ENCODE assay signal across 13 mouse cellular contexts in the genomic region with DNA sequence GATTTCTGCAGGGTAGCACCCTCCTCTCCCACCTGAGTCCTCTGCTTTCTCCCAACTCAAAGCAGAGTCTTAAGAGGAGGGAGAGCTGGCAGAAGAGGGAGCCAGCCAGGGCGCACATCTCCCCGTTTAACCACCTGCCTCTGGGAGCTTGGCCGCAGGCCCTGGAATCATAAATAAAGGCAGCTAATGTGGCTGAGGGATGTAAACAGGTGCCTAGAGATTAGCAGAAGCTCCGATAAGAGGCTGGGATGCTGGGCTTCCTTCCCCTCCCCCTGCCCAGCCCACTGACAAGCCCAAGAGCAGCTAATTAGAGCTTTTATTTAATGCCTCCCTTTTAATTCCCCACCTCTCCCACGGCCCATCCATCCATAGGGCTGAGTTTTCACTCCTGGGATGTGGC. TPM values are rescaled to one million over a fixed set of nuclear protein-coding genes. Genes with fewer than 3 reads are reported as not detected.
DNase-seq lines count a peak whose midpoint lies in the region; ATAC-seq and TF ChIP-seq lines count a peak whose summit lies in the region.
"Had no signal": no experiment of that assay in that cellular context is flagged by ENCODE, and none has a peak within 500 bp of the region (broad histone marks: within the 10 kb centered on the region; RNA-seq: fewer than 3 reads in every experiment).

No protein-coding gene starts in this region.

- H3K4me3 ChIP-seq in midbrain, embryonic 10.5 days: no peak overlapping the region
- no peak overlapping the region for H3K4me3 ChIP-seq in midbrain, embryonic 11.5 days (ENCODE audit: low read depth, low read length)
- H3K4me3 ChIP-seq in forebrain, embryonic 13.5 days: no peak overlapping the region
- H3K4me3 ChIP-seq in intestine, postnatal 0 days (ENCODE audit: low read depth, low read length): no peak overlapping the region
- H3K4me3 ChIP-seq in stomach, embryonic 16.5 days (replicated peaks; ENCODE audit: low read length): no peak overlapping the region

- DNase-seq in midbrain, embryonic 10.5 days (ENCODE audit: low spot score): no peak
- no peak for DNase-seq in midbrain, embryonic 11.5 days (ENCODE audit: low spot score, missing footprints)
- DNase-seq in frontal cortex, postnatal 10 days (ENCODE audit: low spot score in 2 of 2): no peak
- no peak for DNase-seq in left cerebral cortex, adult 9 months (ENCODE audit: low spot score in 2 of 2)
- DNase-seq: adrenal gland, adult 8-10 months; cerebellum, adult 11-12 months; heart, postnatal 36 days; liver; thymus, postnatal 4 days had no signal

- H3K27ac ChIP-seq in midbrain, embryonic 10.5 days (replicated peaks): 0 out of 2 replicates have a peak overlapping the region, but pooled peaks have one; percentile 2
- H3K27ac ChIP-seq in midbrain, embryonic 11.5 days (ENCODE audit: low read depth, low read length): no peak overlapping the region
- H3K27ac ChIP-seq in forebrain, embryonic 13.5 days: peak overlapping the region; percentile 76
- no peak overlapping the region; the same call in 1 of the 2 replicates for H3K27ac ChIP-seq in intestine, postnatal 0 days (ENCODE audit: low read depth, low read length)
- H3K27ac ChIP-seq in stomach, embryonic 16.5 days (ENCODE audit: low read length): no peak overlapping the region

- 39% methylated on average over 5 of the region's 5 CpGs for WGBS in midbrain, embryonic 10.5 days
- WGBS in midbrain, embryonic 11.5 days: 40% methylated on average over 5 of the region's 5 CpGs
- WGBS in forebrain, embryonic 13.5 days: 15% methylated on average over 5 of the region's 5 CpGs
- 30% methylated on average over 5 of the region's 5 CpGs for WGBS in intestine, postnatal 0 days
- WGBS in stomach, embryonic 16.5 days: 29% methylated on average over 5 of the region's 5 CpGs

- no peak overlapping the region for H3K4me2 ChIP-seq in midbrain, embryonic 11.5 days
- H3K4me2 ChIP-seq in forebrain, embryonic 13.5 days: peak overlapping the region; percentile 18
- H3K4me2 ChIP-seq in intestine, postnatal 0 days (replicated peaks; ENCODE audit: low read depth): no peak overlapping the region
- no peak overlapping the region for H3K4me2 ChIP-seq in stomach, embryonic 16.5 days (ENCODE audit: low read depth, low read length)

- H3K9me3 ChIP-seq in midbrain, embryonic 10.5 days (replicated peaks): no peaks in the 10 kb centered on the region
- no peaks in the 10 kb centered on the region for H3K9me3 ChIP-seq in midbrain, embryonic 11.5 days (ENCODE audit: control insufficient read depth, low read length)
- H3K9me3 ChIP-seq in forebrain, embryonic 13.5 days (replicated peaks): no peaks in the 10 kb centered on the region
- H3K9me3 ChIP-seq in intestine, postnatal 0 days (ENCODE audit: control insufficient read depth): no peaks in the 10 kb centered on the region
- no peaks in the 10 kb centered on the region for H3K9me3 ChIP-seq in stomach, embryonic 16.5 days (replicated peaks; ENCODE audit: control insufficient read depth, low read length)

- H3K9ac ChIP-seq in midbrain, embryonic 11.5 days (ENCODE audit: low read length): no peak overlapping the region
- peak overlapping the region; percentile 48 for H3K9ac ChIP-seq in forebrain, embryonic 13.5 days
- no peak overlapping the region for H3K9ac ChIP-seq in intestine, postnatal 0 days (ENCODE audit: low read depth, low read length)
- no peak overlapping the region for H3K9ac ChIP-seq in stomach, embryonic 16.5 days (ENCODE audit: low read length)

- no peak for ATAC-seq in midbrain, embryonic 11.5 days (ENCODE audit: low FRiP score)
- ATAC-seq in forebrain, embryonic 13.5 days: no peak
- ATAC-seq in intestine, postnatal 0 days: 0 out of 2 replicates have a peak, but pooled peaks have one; percentile 3
- peak; percentile 54 for ATAC-seq in stomach, embryonic 16.5 days (ENCODE audit: insufficient read depth, low FRiP score)
- ATAC-seq: CD4-positive, CD25-positive, alpha-beta regulatory T cell, adult 4 months had no signal

- peaks cover 95% of the 10 kb centered on the region for H3K36me3 ChIP-seq in midbrain, embryonic 10.5 days
- peaks cover 7% of the 10 kb centered on the region for H3K36me3 ChIP-seq in midbrain, embryonic 11.5 days (ENCODE audit: control insufficient read depth, insufficient read depth, low read length)
- H3K36me3 ChIP-seq in forebrain, embryonic 13.5 days (ENCODE audit: poor library complexity, severe bottlenecking): peaks cover 73% of the 10 kb centered on the region
- peaks cover 92% of the 10 kb centered on the region for H3K36me3 ChIP-seq in intestine, postnatal 0 days (ENCODE audit: control insufficient read depth, insufficient read depth)
- peaks cover 10% of the 10 kb centered on the region; the same call in 1 of the 2 replicates for H3K36me3 ChIP-seq in stomach, embryonic 16.5 days (ENCODE audit: control insufficient read depth, insufficient read depth, low read length)

- H3K27me3 ChIP-seq in midbrain, embryonic 10.5 days (ENCODE audit: low read depth, poor library complexity, severe bottlenecking): peaks cover 59% of the 10 kb centered on the region
- H3K27me3 ChIP-seq in midbrain, embryonic 11.5 days (ENCODE audit: control insufficient read depth, insufficient read depth, low read length): no peaks in the 10 kb centered on the region
- 0 out of 2 replicates have a peak, but pooled peaks cover 5% of the 10 kb centered on the region for H3K27me3 ChIP-seq in forebrain, embryonic 13.5 days
- H3K27me3 ChIP-seq in intestine, postnatal 0 days (replicated peaks; ENCODE audit: control insufficient read depth, insufficient read depth, low read length): no peaks in the 10 kb centered on the region
- H3K27me3 ChIP-seq in stomach, embryonic 16.5 days (ENCODE audit: control insufficient read depth, insufficient read depth, low read length): no peaks in the 10 kb centered on the region

- no peak for TF ChIP-seq CTCF in intestine, postnatal 0 days (IDR thresholded peaks at IDR 0.05; ENCODE audit: low read depth)

- peaks cover 50% of the 10 kb centered on the region for H3K4me1 ChIP-seq in midbrain, embryonic 10.5 days
- H3K4me1 ChIP-seq in midbrain, embryonic 11.5 days (ENCODE audit: control insufficient read depth, insufficient read depth, low read length): peaks cover 18% of the 10 kb centered on the region
- peaks cover 67% of the 10 kb centered on the region for H3K4me1 ChIP-seq in forebrain, embryonic 13.5 days
- H3K4me1 ChIP-seq in intestine, postnatal 0 days (replicated peaks; ENCODE audit: control insufficient read depth, insufficient read depth, low read length): no peaks in the 10 kb centered on the region
- 0 out of 2 replicates have a peak, but pooled peaks cover 5% of the 10 kb centered on the region for H3K4me1 ChIP-seq in stomach, embryonic 16.5 days (ENCODE audit: control insufficient read depth, insufficient read depth, low read length)

RNA-seq across cellular contexts. Expression of a gene that starts 45.8 kb away (rescaled TPM):
- polyA plus RNA-seq in midbrain, embryonic 10.5 days (2016; fragmentation: Nextera tagmentation; extraction: Ambion mirVana): 9.0 and 16.5 TPM in 2 replicates
- polyA plus RNA-seq in midbrain, embryonic 11.5 days (2014; fragmentation: Nextera tagmentation; extraction: Ambion mirVana): 12.1 and 12.6 TPM in 2 replicates
- 12.7 and 15.1 TPM in 2 replicates for polyA plus RNA-seq in forebrain, embryonic 13.5 days (2015; fragmentation: Nextera tagmentation; extraction: Ambion mirVana)
- 45.7 and 57.1 TPM in 2 replicates for polyA plus RNA-seq in intestine, postnatal 0 days (2015; fragmentation: Nextera tagmentation; extraction: Ambion mirVana)
- 20.8 and 23.5 TPM in 2 replicates for polyA plus RNA-seq in stomach, embryonic 16.5 days (2015; fragmentation: Nextera tagmentation; extraction: Ambion mirVana)

Comparison
In these comparisons a context has a peak if more than half of its experiments do, and no peak if none do; other contexts are left out.
1. H3K27ac ChIP-seq: peak in midbrain, embryonic 10.5 days (single experiment) and forebrain, embryonic 13.5 days (single experiment); none in midbrain, embryonic 11.5 days (single experiment), intestine, postnatal 0 days (single experiment) and stomach, embryonic 16.5 days (single experiment).
2. ATAC-seq: peak in intestine, postnatal 0 days (single experiment) and stomach, embryonic 16.5 days (single experiment); none in midbrain, embryonic 11.5 days (single experiment) and forebrain, embryonic 13.5 days (single experiment).